Mouse (Mus musculus): Measurements from ENCODE around the gene Lin28a. TPM values are rescaled to one million over a fixed set of nuclear protein-coding genes. Genes with fewer than 3 reads are reported as not detected.
A peak's percentile ranks its signal among the peaks of the same experiment; 100 is the strongest.

The Lin28a gene
- total and polyA plus RNA-seq, 3 experiments, result 0.01 TPM; not detected in 2

DNA sequence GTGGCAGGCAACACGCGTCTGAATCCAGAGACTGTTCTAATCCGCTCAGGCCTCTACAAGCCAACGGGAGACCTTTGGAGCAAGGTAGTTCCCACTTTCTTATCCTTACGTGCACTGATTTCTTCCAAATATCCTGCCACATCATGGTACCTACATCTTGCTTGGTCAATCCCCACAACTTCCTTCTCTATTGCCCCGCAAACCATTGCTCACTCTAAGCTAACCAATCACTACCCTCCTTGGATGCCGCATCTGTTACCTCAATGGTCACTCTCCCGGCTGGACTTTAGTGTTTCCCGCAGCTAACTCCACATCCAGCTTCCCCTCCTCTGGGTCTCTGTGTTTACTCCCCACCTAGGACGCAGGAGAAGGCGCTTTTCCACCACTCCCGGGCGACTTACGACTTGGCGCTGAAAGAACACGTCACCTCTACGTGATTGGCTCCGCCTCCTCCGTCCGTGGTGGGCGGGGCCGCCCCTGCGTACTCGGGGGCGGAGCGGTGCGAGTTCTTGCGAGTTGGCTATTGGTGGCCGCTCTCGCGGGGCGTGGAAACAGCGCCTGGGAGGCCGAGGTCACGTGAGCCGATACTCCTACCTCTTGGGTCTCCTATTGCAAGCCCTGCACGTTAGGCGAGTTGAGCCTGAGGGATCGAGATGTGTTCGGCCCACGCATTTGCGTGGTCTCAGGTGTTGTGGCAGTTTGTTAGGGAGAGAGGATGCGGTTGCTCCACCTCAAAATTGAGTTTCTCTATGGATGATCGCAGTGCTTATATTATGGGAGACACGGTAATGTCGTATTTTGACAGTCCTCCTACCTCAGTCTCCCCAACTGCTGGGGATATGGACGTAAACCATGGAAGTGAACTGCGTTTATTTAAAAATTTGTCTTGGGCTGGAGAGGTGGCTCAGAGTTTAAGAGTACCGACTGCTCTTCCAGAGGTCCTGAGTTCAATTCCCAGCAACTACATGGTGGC is 17.9 kb downstream of the Lin28a start, which contains the start of gene Dhdds (continued):
- no peak for TF ChIP-seq MAX (IDR thresholded peaks at IDR 0.05; ENCODE audit: low read length)
- TF ChIP-seq ELF1 (IDR thresholded peaks at IDR 0.05; ENCODE audit: low read depth, low read length), result 0 out of 2 replicates have a peak, but pooled peaks have one; percentile 22
- peak; percentile 47; the same call in 1 of the 2 replicates for TF ChIP-seq TCF12 (IDR thresholded peaks at IDR 0.05; ENCODE audit: low read depth, low read length)
- TF ChIP-seq ZKSCAN1 (IDR thresholded peaks at IDR 0.05; ENCODE audit: low read depth, low read length), result no peak
- TF ChIP-seq ZNF384 (IDR thresholded peaks at IDR 0.05; ENCODE audit: low read depth, low read length), result no peak
- no peak for TF ChIP-seq EP300 (IDR thresholded peaks at IDR 0.05; ENCODE audit: low read depth in 1 of 2, low read length in 2 of 2)
- peak; percentile 87 for TF ChIP-seq POLR2AphosphoS2 (IDR thresholded peaks at IDR 0.05; ENCODE audit: low read length)
- peak; percentile 86 for TF ChIP-seq NELFE (IDR thresholded peaks at IDR 0.05; ENCODE audit: low read depth, low read length)
- no peak for TF ChIP-seq ETS1 (IDR thresholded peaks at IDR 0.05; ENCODE audit: low read depth, low read length)
- TF ChIP-seq POLR2A (IDR thresholded peaks at IDR 0.05; ENCODE audit: control insufficient read depth in 1 of 2, insufficient read depth in 1 of 2, low read depth in 1 of 2, low read length in 2 of 2, poor library complexity in 1 of 2), result peak; percentile 72 to 89; a peak in 3 of 4 replicates
- TF ChIP-seq MAZ (IDR thresholded peaks at IDR 0.05; ENCODE audit: low read depth, low read length), result peak; percentile 44; the same call in 1 of the 2 replicates
- peak; percentile 74 for TF ChIP-seq ZMIZ1 (IDR thresholded peaks at IDR 0.05; ENCODE audit: low read depth, low read length)
- TF ChIP-seq TBP (IDR thresholded peaks at IDR 0.05; ENCODE audit: low read depth, low read length), result peak; percentile 35; the same call in 1 of the 2 replicates

- Histone ChIP-seq H3K9ac (ENCODE audit: control insufficient read depth, low read depth, low read length, poor library complexity, severe bottlenecking) (no peak overlapping the region), H3K27ac (ENCODE audit: control insufficient read depth, low read depth, low read length) (no peak overlapping the region), H3K27me3 (ENCODE audit: control insufficient read depth in 1 of 2, insufficient read depth in 2 of 2, low read length in 2 of 2) (no peaks in the 10 kb centered on the region), H3K36me3 (ENCODE audit: control insufficient read depth in 1 of 2, insufficient read depth in 2 of 2, low read length in 2 of 2) (peaks cover under 1 to 3% of the 10 kb centered on the region in 2 experiments; a peak in 3 of 4 replicates), H3K4me3 (ENCODE audit: control insufficient read depth in 1 of 2, insufficient read depth in 1 of 2, low read depth in 2 of 2, low read length in 2 of 2) (no peak overlapping the region), H3K4me1 (ENCODE audit: control insufficient read depth in 1 of 2, insufficient read depth in 2 of 2, low read length in 2 of 2) (0 out of 4 replicates have a peak, but pooled peaks cover 0 to 3% of the 10 kb centered on the region in 2 experiments), H3K79me2 (ENCODE audit: control insufficient read depth, insufficient read depth, low read length, poor library complexity) (peaks cover 3% of the 10 kb centered on the region; the same call in 1 of the 2 replicates), H3K9me3 (replicated peaks; ENCODE audit: insufficient read depth, low read length) (no peaks in the 10 kb centered on the region)
- DNase-seq (ENCODE audit: low read depth, low spot score), result no peak
- no peak for TF ChIP-seq ETS1 (IDR thresholded peaks at IDR 0.05; ENCODE audit: low read depth, low read length)
- no peak for TF ChIP-seq USF2 (IDR thresholded peaks at IDR 0.05; ENCODE audit: borderline replicate concordance in 1 of 2, insufficient read depth in 1 of 2, low read depth in 1 of 2, low read length in 2 of 2)
- TF ChIP-seq NRF1 (IDR thresholded peaks at IDR 0.05; ENCODE audit: insufficient read depth, low read depth, low read length, poor library complexity, severe bottlenecking), result no peak
- TF ChIP-seq UBTF (IDR thresholded peaks at IDR 0.05; ENCODE audit: borderline replicate concordance, insufficient read depth, low read depth, low read length), result no peak
- no peak for TF ChIP-seq MAFK (IDR thresholded peaks at IDR 0.05; ENCODE audit: borderline replicate concordance, low read depth, low read length)
- no peak for TF ChIP-seq MXI1 (IDR thresholded peaks at IDR 0.05; ENCODE audit: low read depth, low read length)
- TF ChIP-seq POLR2A (IDR thresholded peaks at IDR 0.05; ENCODE audit: control insufficient read depth in 1 of 2, insufficient read depth in 1 of 2, low read depth in 1 of 2, low read length in 2 of 2, poor library complexity in 1 of 2), result no peak
- TF ChIP-seq MYC (IDR thresholded peaks at IDR 0.05; ENCODE audit: low read depth, low read length), result no peak
- TF ChIP-seq MEF2A (IDR thresholded peaks at IDR 0.05; ENCODE audit: extremely low read depth, insufficient replicate concordance, low read depth, low read length, poor library complexity, severe bottlenecking), result no peak
Observed at GRCm38 (mm10) chr4:133994697-133995096, 23.9 kb downstream of the Lin28a start.

Data from MEL (cell line).